Mouse (Mus musculus) brain, embryonic 14.5 days (tissue): ENCODE data around the gene Iqcd. TPM values are rescaled to one million over a fixed set of nuclear protein-coding genes. Genes with fewer than 3 reads are reported as not detected.

Experiments used
- DNase-seq: peaks from one replicate; pipeline ENCODE4 v3.0.0-alpha.2; 2011; ENCODE audit warnings: low read depth
- CTCF ChIP-seq: fragments of 200-500 bp; IDR thresholded peaks from 2 replicates; pipeline ENCODE4 v1.5.1; 2012; ENCODE audit warnings: inconsistent platforms, mild to moderate bottlenecking, moderate library complexity, borderline replicate concordance; ENCODE audit not compliant: insufficient read depth, insufficient read length; ENCODE audit errors: extremely low read depth
- POLR2A ChIP-seq: fragments of 200-500 bp; IDR thresholded peaks from 2 replicates; pipeline ENCODE4 v1.6.1; 2012; ENCODE audit warnings: mild to moderate bottlenecking, inconsistent platforms, borderline replicate concordance; ENCODE audit not compliant: poor library complexity, insufficient read depth, insufficient read length, severe bottlenecking; ENCODE audit errors: extremely low read depth
- polyA plus RNA-seq: library from polyadenylated mRNA; depleted of rRNA; stranded (reverse); fragments of >200 nt; gene quantifications from 2 replicates; pipeline ENCODE4 v1.2.3, GENCODE M21; 2012

Gene Iqcd
- polyA plus RNA-seq, 1 experiment, result 3.5 TPM

DNA sequence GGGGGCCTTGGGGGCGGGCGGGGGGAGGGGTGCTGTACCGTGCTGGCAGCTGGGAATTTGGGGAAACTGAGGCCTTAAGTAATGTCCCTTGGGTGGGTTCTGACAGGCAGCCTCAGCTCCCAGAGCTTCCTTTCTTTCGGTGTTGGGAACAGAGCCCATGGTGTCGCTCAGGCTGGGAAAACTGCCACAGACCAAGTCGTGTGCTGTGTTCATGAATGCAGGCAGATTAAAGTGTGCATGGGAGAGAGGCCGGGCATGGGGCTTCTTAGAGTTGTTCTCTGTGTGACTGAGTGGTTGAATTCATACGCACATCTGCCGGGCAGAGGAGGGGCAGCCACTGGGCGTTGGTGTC, 33.0 kb downstream of the Iqcd start:
- peak; percentile 19 for DNase-seq
- TF ChIP-seq POLR2A, result no peak
- TF ChIP-seq CTCF, result no peak

GRCm38 (mm10) chr5:120622198-120622851, 33.5 kb downstream of the Iqcd start:
- TF ChIP-seq POLR2A (no peak), CTCF (no peak)
- DNase-seq, result peak; percentile 27

DNA sequence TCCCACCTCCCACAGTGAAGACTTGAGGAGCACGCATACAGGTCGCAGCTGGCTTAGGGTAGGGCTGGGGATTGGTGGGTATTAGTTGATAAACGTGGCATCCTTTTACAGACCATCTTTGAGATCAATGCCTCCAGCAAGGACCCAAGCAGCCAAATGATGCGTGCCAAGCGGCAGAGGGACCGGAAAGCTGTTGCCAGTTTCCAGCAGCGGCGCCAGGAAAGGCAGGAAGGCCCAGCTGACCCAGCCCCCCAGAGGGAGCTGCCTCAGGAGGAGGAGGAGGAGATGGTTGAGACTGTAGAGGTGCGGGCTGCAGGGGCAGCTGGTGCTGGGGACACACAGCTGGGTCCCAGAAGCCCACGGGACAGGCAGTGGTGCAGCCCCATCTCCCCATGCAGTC, 35.6 kb downstream of the Iqcd start:
- TF ChIP-seq POLR2A (no peak), CTCF (no peak)
- DNase-seq, result no peak

DNA sequence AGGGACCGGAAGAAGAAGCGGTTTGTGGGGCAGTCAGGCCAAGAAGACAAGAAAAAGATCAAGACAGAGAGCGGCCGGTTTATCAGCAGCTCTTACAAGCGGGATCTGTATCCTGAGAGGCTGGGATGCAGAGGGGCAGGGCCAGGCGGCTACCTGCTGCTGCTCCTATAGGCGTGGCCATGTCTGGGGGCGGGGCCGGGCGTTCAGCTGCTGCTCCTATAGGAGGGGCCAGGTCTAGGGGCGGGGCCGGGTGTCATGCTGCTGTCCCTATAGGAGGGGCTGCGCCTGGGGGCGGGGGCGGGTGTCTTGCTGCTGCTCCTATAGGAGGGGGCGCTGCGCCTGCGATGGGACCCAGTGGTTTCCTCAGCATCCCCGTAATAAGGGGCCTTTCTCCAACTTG, 37.6 kb downstream of the Iqcd start:
- DNase-seq, result peak; percentile 47
- TF ChIP-seq POLR2A (no peak), CTCF (no peak)

- no peak for TF ChIP-seq CTCF
- no peak for TF ChIP-seq POLR2A
Measured at GRCm38 (mm10) chr5:120627515-120628300, 38.9 kb downstream of the Iqcd start.

GRCm38 (mm10) chr5:120628624-120629023, 39.8 kb downstream of the Iqcd start:
- no peak for TF ChIP-seq POLR2A
- TF ChIP-seq CTCF, result no peak
- DNase-seq, result peak; percentile 48

More at GRCm38 (mm10) chr5:120627515-120628300, 38.9 kb downstream of the Iqcd start:
- DNase-seq, result no peak

DNA sequence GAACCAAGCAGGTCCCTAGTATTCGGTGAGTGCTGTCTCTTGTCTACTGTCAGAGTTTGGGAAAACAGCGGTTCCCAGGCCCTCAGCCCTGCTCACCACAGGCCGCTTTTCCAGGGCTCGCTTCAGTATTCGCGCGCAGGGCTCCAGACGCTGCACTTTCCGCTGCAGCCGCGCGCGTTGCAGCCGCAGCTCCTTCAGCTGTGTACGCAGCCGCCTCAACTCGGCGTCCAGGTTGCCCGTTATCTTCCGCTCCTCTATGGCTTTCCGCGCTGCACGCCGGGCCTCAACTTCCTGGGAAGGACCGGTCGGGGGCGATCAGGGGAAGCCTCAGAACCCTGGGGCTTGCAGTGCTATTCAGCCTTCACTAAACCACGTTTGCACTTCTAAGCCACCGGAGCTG, 42.3 kb downstream of the Iqcd start:
- TF ChIP-seq POLR2A (no peak), CTCF (no peak; the same call in 1 of the 2 replicates)
- DNase-seq, result peak; percentile 42

- no peak for DNase-seq
- TF ChIP-seq CTCF (peak; percentile 32; the same call in 1 of the 2 replicates), POLR2A (no peak)
Measured at GRCm38 (mm10) chr5:120631892-120632291, 43.1 kb downstream of the Iqcd start.

DNA sequence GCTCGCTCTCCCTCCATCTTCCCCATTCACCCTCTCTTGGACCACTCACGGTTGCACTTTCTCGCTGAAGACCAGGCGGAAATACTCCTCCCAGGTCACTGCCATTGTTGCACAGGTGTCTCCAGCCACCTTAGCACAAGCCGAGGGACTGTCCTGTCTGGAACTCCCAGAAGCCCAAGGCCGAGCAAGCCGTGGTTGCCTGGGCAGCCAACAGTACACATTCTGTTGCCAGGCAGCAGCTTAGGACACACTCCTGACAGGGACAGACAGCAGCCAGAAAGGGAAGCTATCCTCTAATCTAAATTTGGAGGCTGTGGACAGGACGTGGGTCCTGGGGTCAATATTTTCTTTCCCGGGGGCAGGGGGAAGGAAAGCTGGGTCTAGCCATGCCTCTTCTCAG, 45.3 kb downstream of the Iqcd start, which contains the start of gene Cfap73:
Cfap73 (minus strand) TSS at position 105 of the 400 bp plus-strand sequence.
- DNase-seq, result no peak
- TF ChIP-seq CTCF (no peak), POLR2A (no peak)

DNA sequence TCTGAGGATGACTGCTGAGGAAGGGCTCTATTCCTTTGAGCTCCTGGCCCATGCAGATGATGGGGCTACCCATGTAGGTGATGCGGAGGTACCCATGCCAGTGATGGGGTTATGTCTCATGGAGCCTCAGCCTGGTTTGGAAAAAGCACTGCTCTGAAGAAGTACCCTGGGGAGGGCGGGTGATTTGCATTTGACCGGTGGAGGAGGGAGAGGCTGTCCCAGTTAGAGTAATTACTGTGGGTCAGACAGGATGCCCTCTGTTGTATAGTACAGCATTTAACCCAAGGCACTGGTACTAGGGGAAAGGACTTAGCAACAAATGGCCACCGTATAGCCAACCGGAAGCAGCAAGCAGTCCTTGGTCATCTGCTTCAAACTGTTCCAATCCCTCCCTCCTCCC, 46.0 kb downstream of the Iqcd start:
- DNase-seq, result no peak

GRCm38 (mm10) chr5:120635633-120636032, 46.8 kb downstream of the Iqcd start:
- no peak for TF ChIP-seq CTCF
- no peak for TF ChIP-seq POLR2A
- DNase-seq, result no peak

More for the DNA sequence above, 46.0 kb downstream of the Iqcd start:
- TF ChIP-seq CTCF (no peak), POLR2A (no peak)
